Mouse (Mus musculus): ENCODE data around the gene Dennd1b. TPM values are rescaled to one million over a fixed set of nuclear protein-coding genes. Genes with fewer than 3 reads are reported as not detected.
A peak's percentile ranks its signal among the peaks of the same experiment; 100 is the strongest.

Dennd1b gene
- polyA plus RNA-seq, 1 experiment from 2014 or later: 13.0 TPM

DNA sequence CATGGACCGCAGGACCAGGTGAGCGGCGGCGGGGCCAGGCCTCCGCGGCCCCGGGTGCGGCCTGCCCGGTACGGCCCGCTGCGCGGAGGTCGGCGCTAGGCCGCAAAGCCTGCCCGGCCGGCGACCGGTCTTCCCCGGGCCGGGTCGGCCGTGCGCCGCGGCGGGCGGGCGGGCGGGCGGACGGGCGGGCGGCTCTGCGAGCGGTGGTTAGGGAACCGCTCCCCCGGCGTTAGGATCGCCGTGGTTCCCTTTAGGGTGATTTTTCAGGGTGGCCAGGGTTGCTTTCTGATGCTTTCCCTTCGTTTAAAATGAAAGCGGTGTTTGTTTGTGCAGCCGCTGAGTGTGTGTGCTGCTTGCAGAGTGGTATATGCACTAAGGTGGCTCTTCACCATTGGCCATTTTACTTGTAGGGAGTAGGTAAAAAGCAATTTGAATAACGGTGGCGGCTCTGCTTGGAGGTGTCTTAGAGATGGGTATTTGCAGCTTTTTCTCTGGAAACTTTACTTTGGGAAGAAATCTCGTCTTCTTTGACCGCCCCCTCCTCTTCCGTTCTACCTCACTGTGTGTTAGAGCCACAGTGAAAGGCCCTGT, 728 bp downstream of the Dennd1b start:
- under 1% methylated on average over 43 of the region's 50 CpGs for WGBS
- H3K27ac ChIP-seq: peak overlapping the region; percentile 95
- H3K4me2 ChIP-seq: peak overlapping the region; percentile 79
- no peaks in the 10 kb centered on the region for H3K27me3 ChIP-seq
- peak; percentile 66 for ATAC-seq (replicated peaks; ENCODE audit: insufficient number of reproducible peaks, insufficient read depth, low FRiP score, low read depth)
- peak overlapping the region; percentile 84 for H3K4me3 ChIP-seq
- peak overlapping the region; percentile 91 for H3K9ac ChIP-seq
- peaks cover 21% of the 10 kb centered on the region for H3K4me1 ChIP-seq (replicated peaks)
- no peaks in the 10 kb centered on the region for H3K36me3 ChIP-seq
- no peaks in the 10 kb centered on the region for H3K9me3 ChIP-seq (replicated peaks)

DNA sequence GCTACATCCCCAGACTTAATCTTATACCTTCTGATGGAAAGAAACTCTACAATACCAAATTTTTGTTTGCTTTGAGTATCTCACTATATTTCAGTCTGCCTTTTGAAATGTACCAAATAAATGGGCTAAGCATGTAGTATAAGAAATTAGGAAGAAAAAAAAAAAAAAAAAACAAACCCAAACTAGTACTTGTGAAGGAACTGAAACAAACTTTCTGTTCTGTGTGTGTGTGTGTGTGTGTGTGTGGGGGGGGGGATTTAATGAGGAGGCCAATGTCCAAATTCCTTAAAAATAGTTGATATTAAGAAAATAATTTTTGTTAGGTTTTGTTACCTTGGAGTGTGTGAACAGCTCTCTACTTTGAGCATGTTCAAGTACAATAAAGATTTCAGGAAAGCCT, 1.8 kb downstream of the Dennd1b start:
- no peaks in the 10 kb centered on the region for H3K27me3 ChIP-seq
- H3K27ac ChIP-seq: no peak overlapping the region
- H3K9me3 ChIP-seq (replicated peaks): no peaks in the 10 kb centered on the region
- H3K36me3 ChIP-seq: no peaks in the 10 kb centered on the region
- ATAC-seq (replicated peaks; ENCODE audit: insufficient number of reproducible peaks, insufficient read depth, low FRiP score, low read depth): no peak
- H3K4me2 ChIP-seq: no peak overlapping the region
- peaks cover 24% of the 10 kb centered on the region for H3K4me1 ChIP-seq (replicated peaks)
- H3K4me3 ChIP-seq: no peak overlapping the region
- no peak overlapping the region for H3K9ac ChIP-seq

DNA sequence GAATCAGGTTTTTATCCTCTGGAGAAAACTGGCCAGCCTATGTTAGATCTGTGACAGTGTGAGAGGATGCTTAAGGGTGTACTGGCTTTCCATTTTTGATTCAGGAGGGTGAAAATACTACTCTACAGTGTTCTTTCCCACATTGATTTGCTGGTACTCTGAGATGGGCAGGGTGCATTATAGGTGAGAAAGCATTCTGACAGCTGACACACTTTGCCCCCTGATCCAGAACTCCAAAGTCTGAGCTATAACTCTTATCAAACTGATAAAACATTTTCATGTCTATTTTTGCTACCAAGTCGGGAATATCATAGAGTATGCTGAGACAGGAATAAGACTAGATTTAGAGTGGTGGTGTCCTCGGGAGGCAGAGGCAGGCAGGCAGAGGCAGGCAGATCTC, 2.3 kb downstream of the Dennd1b start:
- H3K36me3 ChIP-seq: no peaks in the 10 kb centered on the region

DNA sequence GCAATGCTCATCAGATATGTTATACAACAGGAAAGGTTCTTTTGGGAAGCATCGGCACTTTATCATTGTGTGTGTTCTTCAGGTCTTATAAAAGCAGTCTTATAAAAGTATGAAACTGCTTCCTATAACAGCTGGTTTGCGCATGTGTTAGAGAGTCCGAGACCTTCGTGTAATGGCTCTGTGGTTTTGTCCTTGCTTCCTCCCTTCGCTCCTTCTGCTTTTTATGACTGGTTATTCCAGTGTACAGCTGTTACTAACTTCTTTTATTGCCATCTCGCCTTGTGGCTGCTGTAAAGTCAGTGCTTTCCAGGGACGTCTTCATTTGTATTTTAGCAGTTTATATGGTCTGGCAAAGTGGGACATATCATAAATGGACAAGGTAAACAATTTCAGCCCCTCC, 4.2 kb downstream of the Dennd1b start:
- H3K36me3 ChIP-seq: no peaks in the 10 kb centered on the region
- no peaks in the 10 kb centered on the region for H3K9me3 ChIP-seq (replicated peaks)
- H3K4me2 ChIP-seq: no peak overlapping the region
- ATAC-seq (replicated peaks; ENCODE audit: insufficient number of reproducible peaks, insufficient read depth, low FRiP score, low read depth): no peak
- H3K9ac ChIP-seq: no peak overlapping the region
- no peaks in the 10 kb centered on the region for H3K27me3 ChIP-seq
- H3K4me1 ChIP-seq (replicated peaks): peaks cover 26% of the 10 kb centered on the region
- WGBS: 85% methylated on average over 7 of the region's 7 CpGs
- no peak overlapping the region for H3K27ac ChIP-seq
- H3K4me3 ChIP-seq: no peak overlapping the region

More for the DNA sequence above, 2.3 kb downstream of the Dennd1b start:
- WGBS: 50% methylated on average over 2 of the region's 2 CpGs
- Histone ChIP-seq H3K4me3 (no peak overlapping the region), H3K9me3 (replicated peaks) (no peaks in the 10 kb centered on the region), H3K4me1 (replicated peaks) (peaks cover 26% of the 10 kb centered on the region), H3K27me3 (no peaks in the 10 kb centered on the region), H3K4me2 (no peak overlapping the region), H3K9ac (no peak overlapping the region), H3K27ac (no peak overlapping the region)
- no peak for ATAC-seq (replicated peaks; ENCODE audit: insufficient number of reproducible peaks, insufficient read depth, low FRiP score, low read depth)

DNA sequence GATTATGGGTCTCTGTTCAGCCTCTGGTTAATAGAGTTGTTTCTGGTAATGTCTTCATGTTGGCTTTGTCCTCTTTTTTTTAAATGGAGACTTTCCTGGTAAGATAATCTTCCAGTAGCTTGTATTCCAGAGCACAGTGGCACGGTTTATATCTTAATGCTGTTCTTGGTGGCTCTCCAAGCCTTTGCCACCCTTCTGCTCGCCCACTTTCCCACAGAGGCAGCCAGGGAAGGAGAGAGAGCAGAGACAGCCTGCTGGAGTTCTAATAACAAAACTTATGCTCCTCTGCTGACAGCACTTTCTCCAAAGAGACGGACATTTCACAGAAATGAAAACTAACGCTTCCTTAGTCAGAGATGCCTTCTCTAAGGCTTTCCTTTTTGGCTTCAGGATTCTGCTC, 6.8 kb downstream of the Dennd1b start:
- Histone ChIP-seq H3K27ac (0 out of 2 replicates have a peak overlapping the region, but pooled peaks have one; percentile 43), H3K9ac (no peak overlapping the region)
- WGBS: 63% methylated on average over 4 of the region's 4 CpGs

DNA sequence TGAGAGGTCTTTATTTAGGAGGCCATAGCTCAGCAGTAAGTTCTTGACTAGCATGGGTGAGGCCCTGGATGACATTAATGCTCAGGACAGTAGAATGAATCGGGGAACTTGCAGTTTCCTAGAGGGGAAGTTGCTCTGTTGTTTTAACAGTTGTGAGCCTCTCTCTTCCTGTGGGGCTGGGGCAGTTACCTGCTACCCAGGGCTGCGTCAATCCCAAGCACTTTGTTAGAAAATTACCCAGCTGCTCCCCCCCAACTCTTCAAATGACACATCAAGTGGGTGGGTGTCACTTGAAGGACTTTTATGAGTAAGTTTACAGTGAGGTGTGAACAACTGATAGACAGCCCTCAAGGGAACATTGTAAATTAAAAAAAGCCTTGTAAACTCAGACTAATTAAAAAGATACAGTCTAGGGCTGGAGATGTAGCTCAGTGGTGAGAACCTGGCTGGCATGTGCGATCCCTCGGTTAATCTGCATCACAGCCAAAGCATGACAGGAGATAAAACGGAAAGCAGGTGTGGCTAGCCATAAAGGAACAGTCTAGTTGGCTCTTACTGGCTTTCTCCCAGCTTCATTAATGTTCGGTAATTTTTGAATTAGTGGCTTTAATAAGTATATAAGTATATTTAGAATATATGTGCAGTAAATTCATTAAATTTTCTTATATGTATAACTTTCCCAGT, 10.4 kb downstream of the Dennd1b start:
- Histone ChIP-seq H3K9ac (no peak overlapping the region), H3K4me2 (no peak overlapping the region), H3K36me3 (no peaks in the 10 kb centered on the region), H3K27ac (no peak overlapping the region), H3K4me1 (replicated peaks) (peaks cover 10% of the 10 kb centered on the region), H3K9me3 (replicated peaks) (no peaks in the 10 kb centered on the region), H3K27me3 (no peaks in the 10 kb centered on the region), H3K4me3 (no peak overlapping the region)
- no peak for ATAC-seq (replicated peaks; ENCODE audit: insufficient number of reproducible peaks, insufficient read depth, low FRiP score, low read depth)
- 55% methylated on average over 6 of the region's 6 CpGs for WGBS

More for the DNA sequence above, 6.8 kb downstream of the Dennd1b start:
- Histone ChIP-seq H3K4me1 (replicated peaks) (peaks cover 26% of the 10 kb centered on the region), H3K36me3 (no peaks in the 10 kb centered on the region), H3K27me3 (no peaks in the 10 kb centered on the region), H3K4me3 (no peak overlapping the region), H3K9me3 (replicated peaks) (no peaks in the 10 kb centered on the region), H3K4me2 (no peak overlapping the region)
- no peak for ATAC-seq (replicated peaks; ENCODE audit: insufficient number of reproducible peaks, insufficient read depth, low FRiP score, low read depth)

DNA sequence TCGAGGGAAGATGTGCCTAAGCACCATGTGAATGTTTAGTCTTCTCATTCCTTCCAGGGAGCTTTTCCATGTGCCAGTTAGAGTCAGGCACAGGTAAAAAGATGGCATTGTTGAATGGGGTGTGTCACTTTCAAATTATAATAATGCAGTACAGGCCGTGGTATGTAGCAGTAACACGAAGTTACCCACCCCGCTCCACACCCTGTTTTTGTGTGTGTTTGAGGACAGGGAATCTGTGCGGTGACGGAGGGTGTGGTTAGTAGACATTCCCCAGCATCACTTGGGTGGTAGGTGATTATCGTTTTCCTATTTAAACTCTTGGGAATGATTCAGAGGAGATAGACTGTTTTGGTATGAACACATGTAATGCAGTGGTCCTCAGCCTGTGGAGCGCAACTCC, 11.6 kb downstream of the Dennd1b start:
- Histone ChIP-seq H3K4me2 (no peak overlapping the region), H3K4me3 (no peak overlapping the region), H3K27ac (no peak overlapping the region), H3K27me3 (no peaks in the 10 kb centered on the region), H3K9ac (no peak overlapping the region), H3K9me3 (replicated peaks) (no peaks in the 10 kb centered on the region), H3K36me3 (no peaks in the 10 kb centered on the region), H3K4me1 (replicated peaks) (peaks cover 10% of the 10 kb centered on the region)
- 76% methylated on average over 8 of the region's 8 CpGs for WGBS
- no peak for ATAC-seq (replicated peaks; ENCODE audit: insufficient number of reproducible peaks, insufficient read depth, low FRiP score, low read depth)

DNA sequence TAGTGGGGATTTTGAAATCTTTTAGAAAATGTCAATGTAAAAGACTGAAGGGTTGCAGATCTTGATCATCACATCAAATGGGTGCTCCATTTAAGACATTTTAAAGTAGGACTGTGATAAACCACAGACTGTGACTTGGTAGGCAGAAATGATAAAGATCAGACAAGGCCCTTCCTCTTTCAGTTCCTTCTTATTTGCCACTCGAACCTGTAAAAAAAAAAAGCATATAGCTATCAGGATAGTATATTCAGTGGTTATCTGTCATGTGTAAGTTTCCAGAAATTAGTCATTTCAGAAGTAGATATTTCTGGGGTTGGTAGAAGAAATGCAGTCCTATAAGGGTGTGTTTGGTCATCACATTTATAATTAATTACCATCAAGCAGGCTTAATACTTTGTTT, 12.7 kb downstream of the Dennd1b start:
- ATAC-seq (replicated peaks; ENCODE audit: insufficient number of reproducible peaks, insufficient read depth, low FRiP score, low read depth): no peak
- Histone ChIP-seq H3K9me3 (replicated peaks) (no peaks in the 10 kb centered on the region), H3K4me2 (no peak overlapping the region), H3K27me3 (no peaks in the 10 kb centered on the region), H3K27ac (no peak overlapping the region), H3K36me3 (no peaks in the 10 kb centered on the region), H3K9ac (no peak overlapping the region), H3K4me3 (no peak overlapping the region), H3K4me1 (replicated peaks) (peaks cover 6% of the 10 kb centered on the region)
- WGBS: 48% methylated on average over 1 of the region's 1 CpGs

DNA sequence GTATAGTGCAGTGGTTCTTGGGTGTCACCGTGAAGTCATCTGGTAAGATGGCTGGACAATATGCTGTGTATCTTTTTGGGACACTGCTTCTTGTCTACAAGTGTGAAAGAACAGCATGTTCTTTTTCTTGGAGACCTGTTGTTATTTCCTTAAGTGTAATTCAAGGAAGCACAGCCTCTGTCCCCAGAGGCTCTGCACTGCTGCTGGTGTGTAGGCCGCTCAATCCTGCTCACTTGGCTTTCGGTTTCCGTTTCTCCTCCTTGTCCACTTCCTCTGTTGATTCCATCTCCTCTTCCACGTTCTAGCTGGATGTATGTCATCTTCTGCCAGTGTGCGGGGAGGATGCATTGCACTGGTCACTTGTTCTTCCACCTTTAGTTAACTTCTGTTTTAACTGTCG, 19.0 kb downstream of the Dennd1b start:
- Histone ChIP-seq H3K4me1 (replicated peaks) (peaks cover 21% of the 10 kb centered on the region), H3K9ac (no peak overlapping the region), H3K4me3 (no peak overlapping the region), H3K36me3 (no peaks in the 10 kb centered on the region), H3K27me3 (no peaks in the 10 kb centered on the region), H3K9me3 (replicated peaks) (no peaks in the 10 kb centered on the region), H3K4me2 (peak overlapping the region; percentile 10; the same call in 1 of the 2 replicates), H3K27ac (peak overlapping the region; percentile 57)
- ATAC-seq (replicated peaks; ENCODE audit: insufficient number of reproducible peaks, insufficient read depth, low FRiP score, low read depth): no peak
- WGBS: 70% methylated on average over 7 of the region's 7 CpGs

DNA sequence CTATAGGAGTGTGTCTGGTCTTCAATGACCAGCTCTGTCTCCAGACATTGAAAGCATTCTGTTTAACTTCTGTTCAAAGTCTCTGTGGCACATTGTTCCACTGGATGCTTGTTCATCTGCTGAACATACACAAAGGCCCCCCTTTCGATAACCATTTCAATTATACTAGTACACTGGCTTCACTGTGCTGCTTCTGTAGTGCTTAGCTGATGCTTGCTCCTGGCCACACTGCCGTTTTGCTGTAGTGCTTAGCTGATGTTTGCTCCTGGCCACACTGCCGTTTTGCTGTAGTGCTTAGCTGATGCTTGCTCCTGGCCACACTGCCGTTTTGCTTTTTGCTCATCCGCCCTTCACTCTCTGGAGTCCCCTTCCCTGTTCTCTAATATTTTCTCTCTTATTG, 19.4 kb downstream of the Dennd1b start:
- no peak overlapping the region for H3K9ac ChIP-seq
- peak overlapping the region; percentile 57 for H3K27ac ChIP-seq
- 58% methylated on average over 5 of the region's 5 CpGs for WGBS

DNA sequence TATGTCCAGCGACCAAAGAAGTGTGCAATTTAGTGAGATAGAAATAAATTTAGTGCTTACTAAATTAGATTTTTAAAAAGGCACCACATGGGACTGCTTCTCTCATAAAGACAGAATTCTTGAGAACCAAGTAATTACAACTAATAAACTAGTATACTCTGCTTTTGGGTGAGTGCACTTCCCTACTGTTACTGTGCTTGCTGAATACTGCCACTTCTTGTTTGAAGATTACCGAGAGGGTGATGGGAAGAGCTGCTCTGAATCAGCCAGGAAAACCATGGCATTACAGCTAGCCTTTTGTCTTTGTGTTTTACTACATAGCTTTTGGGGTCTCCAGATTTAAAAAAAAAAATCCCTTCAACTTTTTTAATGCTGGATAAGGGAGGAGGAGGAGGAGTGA, 19.8 kb downstream of the Dennd1b start:
- no peak for ATAC-seq (replicated peaks; ENCODE audit: insufficient number of reproducible peaks, insufficient read depth, low FRiP score, low read depth)
- no peaks in the 10 kb centered on the region for H3K27me3 ChIP-seq
- 47% methylated on average over 2 of the region's 2 CpGs for WGBS
- no peaks in the 10 kb centered on the region for H3K9me3 ChIP-seq (replicated peaks)
- peaks cover 24% of the 10 kb centered on the region for H3K4me1 ChIP-seq (replicated peaks)
- H3K36me3 ChIP-seq: no peaks in the 10 kb centered on the region
- H3K4me3 ChIP-seq: no peak overlapping the region
- no peak overlapping the region for H3K9ac ChIP-seq
- H3K27ac ChIP-seq: peak overlapping the region; percentile 60
- peak overlapping the region; percentile 27 for H3K4me2 ChIP-seq

More for the DNA sequence above, 19.4 kb downstream of the Dennd1b start:
- Histone ChIP-seq H3K4me2 (peak overlapping the region; percentile 10; the same call in 1 of the 2 replicates), H3K9me3 (replicated peaks) (no peaks in the 10 kb centered on the region), H3K36me3 (no peaks in the 10 kb centered on the region), H3K4me1 (replicated peaks) (peaks cover 23% of the 10 kb centered on the region), H3K4me3 (no peak overlapping the region), H3K27me3 (no peaks in the 10 kb centered on the region)
- no peak for ATAC-seq (replicated peaks; ENCODE audit: insufficient number of reproducible peaks, insufficient read depth, low FRiP score, low read depth)

DNA sequence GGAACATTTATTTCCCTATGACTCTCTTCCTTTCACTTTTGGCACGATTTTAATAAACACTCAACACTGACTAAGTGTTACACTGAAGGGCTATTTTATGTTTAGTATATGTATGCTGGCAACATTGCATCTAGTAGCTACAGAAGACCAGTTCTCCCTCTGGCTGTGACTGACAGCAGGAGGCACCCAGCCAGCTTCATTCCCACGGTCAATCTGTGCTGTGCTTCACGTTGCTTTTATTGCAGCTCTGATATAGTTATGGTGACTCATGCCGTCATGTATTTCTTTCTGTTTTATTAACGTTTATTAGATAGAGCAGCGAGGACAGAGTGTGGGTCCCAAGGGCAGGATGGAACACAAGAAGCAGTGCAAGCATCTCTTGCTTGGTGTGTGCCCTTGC, 20.2 kb downstream of the Dennd1b start:
- H3K36me3 ChIP-seq: no peaks in the 10 kb centered on the region
- peak overlapping the region; percentile 60 for H3K27ac ChIP-seq
- 34% methylated on average over 6 of the region's 6 CpGs for WGBS
- H3K4me3 ChIP-seq: no peak overlapping the region
- no peaks in the 10 kb centered on the region for H3K27me3 ChIP-seq
- ATAC-seq (replicated peaks; ENCODE audit: insufficient number of reproducible peaks, insufficient read depth, low FRiP score, low read depth): peak; percentile 68
- no peaks in the 10 kb centered on the region for H3K9me3 ChIP-seq (replicated peaks)
- H3K4me1 ChIP-seq (replicated peaks): peaks cover 24% of the 10 kb centered on the region
- H3K9ac ChIP-seq: no peak overlapping the region
- H3K4me2 ChIP-seq: peak overlapping the region; percentile 27
